Mouse (Mus musculus) hindbrain, postnatal 0 days (tissue): ENCODE data around the gene Gm10770. TPM values are rescaled to one million over a fixed set of nuclear protein-coding genes. Genes with fewer than 3 reads are reported as not detected.
A peak's percentile ranks its signal among the peaks of the same experiment; 100 is the strongest.
"Not testable (repeated sequence)": the region's sequence is repeated elsewhere in the genome, so short reads cannot be mapped to it uniquely, and the experiment has no call there.

Experiments
- ATAC-seq: fragments of 200-750 bp; cut with Nextera tagmentation; 2 replicates; pipeline ENCODE4 v1.8.0; 2017; ENCODE audit warnings: mild to moderate bottlenecking, moderate TSS enrichment, moderate library complexity
- DNase-seq: peaks from one replicate; pipeline ENCODE4 v3.0.0-alpha.2; 2015; ENCODE audit warnings: low spot score
- H3K27ac ChIP-seq: fragments of 300-500 bp; sonication (generic); 2 replicates; pipeline ENCODE4 v1.5.1; 2014; ENCODE audit warnings: mild to moderate bottlenecking
- H3K27me3 ChIP-seq: fragments of 300-500 bp; sonication (generic); 2 replicates; pipeline ENCODE4 v1.6.1; 2014; ENCODE audit warnings: low read length, mixed read lengths; ENCODE audit not compliant: insufficient read depth
- H3K36me3 ChIP-seq: fragments of 300-500 bp; sonication (generic); 2 replicates; pipeline ENCODE4 v1.6.1; 2014; ENCODE audit warnings: low read length, mixed read lengths; ENCODE audit not compliant: insufficient read depth
- H3K4me1 ChIP-seq: fragments of 300-500 bp; sonication (generic); 2 replicates; pipeline ENCODE4 v1.6.1; 2014; ENCODE audit warnings: antibody characterized with exemption, low read length, mixed read lengths; ENCODE audit not compliant: insufficient read depth
- H3K4me2 ChIP-seq: fragments of 300-500 bp; sonication (generic); 2 replicates; pipeline ENCODE4 v1.6.1; 2014; ENCODE audit warnings: low read depth, mild to moderate bottlenecking, low read length, moderate library complexity, mixed read lengths
- H3K4me3 ChIP-seq: fragments of 300-500 bp; sonication (generic); 2 replicates; pipeline ENCODE4 v1.5.1; 2014; ENCODE audit warnings: low read length
- H3K9ac ChIP-seq: fragments of 300-500 bp; sonication (generic); replicated peaks from 2 replicates; pipeline ENCODE4 v1.6.1; 2014; ENCODE audit warnings: mild to moderate bottlenecking, low read length, moderate library complexity, mixed read lengths
- H3K9me3 ChIP-seq: fragments of 300-500 bp; sonication (generic); 2 replicates; pipeline ENCODE4 v1.6.1; 2016; ENCODE audit warnings: low read length, mixed read lengths
- CTCF ChIP-seq: IDR thresholded peaks from 2 replicates; pipeline ENCODE4 v1.5.1; 2016; ENCODE audit warnings: antibody characterized with exemption, control low read depth, low read depth
- WGBS: fragments of 180-500 bp; shearing (Covaris S2); extraction: QIAGEN DNeasy Blood & Tissue Kit; methylation state at CpG from one replicate; pipeline ENCODE4 v1.1.7; 2014; 5-methylcytosine and 5-hydroxymethylcytosine counted together
- polyA plus RNA-seq: library from polyadenylated mRNA; unstranded; fragments of >200 nt; fragmentation: Nextera tagmentation; extraction: Ambion mirVana; gene quantifications from 2 replicates; pipeline ENCODE4 v1.2.1, GENCODE M21; 2015
- total RNA-seq: library from RNA; depleted of rRNA; stranded (reverse); fragments of >200 nt; gene quantifications from 2 replicates; pipeline ENCODE4 v1.2.3, GENCODE M21; 2014; rRNA removed

Gm10770 gene
- total and polyA plus RNA-seq, 2 experiments from 2014 or later: not detected

GRCm38 (mm10) chr2:150166703-150167102 lies 12.8 kb downstream of the Gm10770 start:
- Histone ChIP-seq H3K9me3 (no peaks in the 10 kb centered on the region), H3K4me3 (no peak overlapping the region), H3K36me3 (no peaks in the 10 kb centered on the region), H3K9ac (no peak overlapping the region), H3K4me2 (no peak overlapping the region), H3K4me1 (no peaks in the 10 kb centered on the region), H3K27ac (no peak overlapping the region), H3K27me3 (no peaks in the 10 kb centered on the region)
- TF ChIP-seq CTCF: no peak
- DNase-seq (no peak), ATAC-seq (no peak)

- Histone ChIP-seq H3K4me3 (peak within 1 kb of the TSS; percentile 64), H3K4me2 (peak within 1 kb of the TSS; percentile 61), H3K36me3 (no peaks in the 10 kb centered on the region; the same call in 1 of the 2 replicates), H3K9me3 (no peaks in the 10 kb centered on the region), H3K27ac (peak within 1 kb of the TSS; percentile 79), H3K4me1 (no peaks in the 10 kb centered on the region), H3K27me3 (no peaks in the 10 kb centered on the region), H3K9ac (peak within 1 kb of the TSS; percentile 65)
- WGBS: 0% methylated on average over 13 of the region's 13 CpGs
- DNase-seq (peak; percentile 96), ATAC-seq (peak; percentile 100)
- peak; percentile 11; the same call in 1 of the 2 replicates for TF ChIP-seq CTCF
Observed at GRCm38 (mm10) chr2:150136435-150136897, 43.0 kb downstream of the Gm10770 start, which contains the start of gene Zfp120. Gene Zfp120, minus strand, starts transcription at chr2:150136708.

- Histone ChIP-seq H3K9me3 (peaks cover 12% of the 10 kb centered on the region), H3K36me3 (no peaks in the 10 kb centered on the region; the same call in 1 of the 2 replicates), H3K4me3 (no peak overlapping the region), H3K27me3 (no peaks in the 10 kb centered on the region), H3K4me2 (no peak overlapping the region), H3K9ac (no peak overlapping the region), H3K4me1 (no peaks in the 10 kb centered on the region), H3K27ac (no peak overlapping the region)
- no peak for TF ChIP-seq CTCF
- ATAC-seq (no peak), DNase-seq (no peak)
- WGBS: 95% methylated on average over 2 of the region's 2 CpGs
Observed at GRCm38 (mm10) chr2:150132773-150133172, 46.7 kb downstream of the Gm10770 start.

- H3K4me2 ChIP-seq, DNase-seq, H3K4me3 ChIP-seq, H3K4me1 ChIP-seq, H3K9ac ChIP-seq, H3K27ac ChIP-seq, H3K36me3 ChIP-seq, H3K27me3 ChIP-seq, ATAC-seq: not testable (repeated sequence)
- WGBS: 95% methylated on average over 1 of the region's 1 CpGs
- peaks cover 12% of the 10 kb centered on the region for H3K9me3 ChIP-seq
Observed at GRCm38 (mm10) chr2:150132002-150132401, 47.5 kb downstream of the Gm10770 start.

Other genes starting within 250 kb of the Gm10770 start
- gene Zfp120, start 43.0 kb downstream of the Gm10770 start, total RNA-seq: 2.7 and 3.4 TPM in 2 replicates
- gene Zfp120, start 43.0 kb downstream of the Gm10770 start, polyA plus RNA-seq: 5.6 and 5.8 TPM in 2 replicates
- gene Gm14139, start 2.1 kb upstream of the Gm10770 start, total RNA-seq: not detected in 2 replicates
- not detected in 2 replicates for gene Gm14139, start 2.1 kb upstream of the Gm10770 start, polyA plus RNA-seq
- gene Zfp937, start 38.4 kb upstream of the Gm10770 start, total RNA-seq: 3.2 and 5.0 TPM in 2 replicates
- gene Zfp937, start 38.4 kb upstream of the Gm10770 start, polyA plus RNA-seq: 6.2 and 6.9 TPM in 2 replicates
- 0.18 TPM in 1 of 2 replicates, not detected in the other for gene Gm21994, start 75.9 kb upstream of the Gm10770 start, total RNA-seq
- gene Gm21994, start 75.9 kb upstream of the Gm10770 start, polyA plus RNA-seq: 2.2 and 2.8 TPM in 2 replicates
- gene Gm14124, start 77.8 kb upstream of the Gm10770 start, total RNA-seq: not detected in 2 replicates
- 0.09 TPM in 1 of 2 replicates, not detected in the other for gene Gm14124, start 77.8 kb upstream of the Gm10770 start, polyA plus RNA-seq
- not detected in 2 replicates for gene Gm10130, start 144.0 kb upstream of the Gm10770 start, total RNA-seq
- 0.79 and 1.3 TPM in 2 replicates for gene Gm10130, start 144.0 kb upstream of the Gm10770 start, polyA plus RNA-seq
- 6.8 and 13.5 TPM in 2 replicates for gene 3300002I08Rik, start 183.1 kb upstream of the Gm10770 start, total RNA-seq
- 12.3 and 13.0 TPM in 2 replicates for gene 3300002I08Rik, start 183.1 kb upstream of the Gm10770 start, polyA plus RNA-seq